Mouse (Mus musculus) left cerebral cortex, postnatal 25 days (tissue): ENCODE data around the gene Abca1. TPM values are rescaled to one million over a fixed set of nuclear protein-coding genes. Genes with fewer than 3 reads are reported as not detected.
A peak's percentile ranks its signal among the peaks of the same experiment; 100 is the strongest.

Experiments
- DNase-seq, 2 experiments: peaks; one replicate each; pipeline ENCODE4 v3.0.0; 2022; ENCODE audit warnings: low spot score in 2 of 2, mixed read lengths in 1 of 2
- intact Hi-C: fragments of 180-260 bp; cut with DNase I; formaldehyde crosslinking; loops from one replicate; pipeline ENCODE4 v1.15.1; 2025
- total RNA-seq, 2 experiments: library from RNA; stranded (reverse); gene quantifications; 2 replicates each; pipeline ENCODE4 v1.2.3; 2021

Gene Abca1
- total RNA-seq, 2 experiments from 2014 or later: 15.2 to 17.4 TPM

DNA sequence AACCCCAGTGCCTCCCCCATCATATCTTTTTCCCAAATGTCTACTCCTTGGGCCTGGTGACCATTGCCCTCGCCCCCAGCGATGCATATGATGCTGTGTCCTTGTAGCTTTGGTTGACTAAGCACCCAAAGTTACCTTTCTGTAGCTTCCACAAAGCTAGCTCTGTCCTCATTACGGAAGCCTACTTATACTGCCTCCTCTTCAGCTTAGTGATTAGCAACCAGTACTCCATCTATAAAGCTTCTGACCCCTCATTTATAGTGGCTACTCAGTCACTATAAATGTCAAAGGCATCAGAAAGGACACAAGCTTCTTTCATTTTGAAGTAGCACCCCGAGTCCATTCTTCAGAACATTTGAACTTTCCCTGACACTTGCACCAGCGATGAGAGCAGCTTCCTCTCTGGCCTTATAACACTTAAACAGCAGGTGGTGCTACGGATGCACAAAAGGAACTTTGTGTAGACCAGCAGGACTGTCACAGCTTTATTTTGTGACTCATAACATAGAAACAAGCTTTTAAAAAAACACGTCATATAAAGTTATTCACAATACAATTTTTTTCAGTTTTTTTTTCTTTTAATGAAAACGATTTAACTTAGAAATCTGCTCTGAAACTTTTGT, 129.3 kb downstream of the Abca1 start:
- intact Hi-C loops: loop anchor here (5.0 kb wide), 1 partner anchor 327 kb away; no protein-coding TSS in a partner anchor
- peak in 1 of 2 experiments; percentile 44 for DNase-seq

DNA sequence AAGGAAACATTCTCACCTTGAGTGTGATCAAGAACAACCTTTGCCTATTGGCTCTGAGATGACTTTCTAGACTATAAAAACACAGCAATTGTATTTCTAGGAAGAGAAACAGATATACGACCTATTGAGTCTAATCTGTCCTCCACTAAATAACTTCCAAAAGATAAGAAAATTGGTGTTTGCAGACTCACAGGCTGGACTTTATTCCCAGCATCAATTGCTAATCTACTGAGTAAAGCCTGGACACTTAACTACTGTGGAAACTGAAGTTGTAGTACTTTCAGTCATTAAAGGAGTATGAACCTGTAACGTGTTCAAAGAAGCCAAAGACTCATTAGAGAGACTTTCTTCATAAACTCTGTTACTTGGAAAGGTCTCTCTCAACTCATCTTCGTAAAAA, 131.9 kb downstream of the Abca1 start:
- intact Hi-C loops: loop anchor here (10.0 kb wide), 1 partner anchor 567 kb away; no protein-coding TSS in a partner anchor
- no peak for DNase-seq

DNA sequence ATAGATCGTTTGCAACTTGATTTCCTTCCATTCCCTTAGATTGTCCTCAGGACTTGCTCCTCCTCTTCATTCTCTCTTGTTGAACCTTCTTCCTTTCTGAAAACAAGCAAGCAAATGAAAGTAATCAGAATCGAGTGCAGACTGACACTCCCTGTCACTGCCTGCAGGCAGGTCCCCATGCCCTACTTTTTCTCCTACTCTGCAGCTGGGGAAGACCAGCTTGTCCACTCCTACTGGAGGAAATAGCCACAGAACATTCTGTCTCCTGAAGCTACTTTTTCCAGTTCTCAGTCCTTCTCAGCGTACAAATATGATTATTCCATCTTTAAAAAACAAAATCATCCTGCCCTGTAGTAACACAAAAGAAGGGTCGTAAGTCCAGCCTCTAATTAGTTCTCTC, 135.3 kb downstream of the Abca1 start:
- DNase-seq: peak in 1 of 2 experiments; percentile 28
- intact Hi-C loops: loop anchor here (10.0 kb wide), 1 partner anchor 570 kb away; no protein-coding TSS in a partner anchor

- intact Hi-C loops: loop anchor here (10.0 kb wide), 1 partner anchor 571 kb away; no protein-coding TSS in a partner anchor
- no peak for DNase-seq
Observed at GRCm38 (mm10) chr4:53023189-53023925, 136.3 kb downstream of the Abca1 start.

- no peak for DNase-seq
- intact Hi-C loops: no loop called here
Observed at GRCm38 (mm10) chr4:53018392-53018791, 141.3 kb downstream of the Abca1 start.

DNA sequence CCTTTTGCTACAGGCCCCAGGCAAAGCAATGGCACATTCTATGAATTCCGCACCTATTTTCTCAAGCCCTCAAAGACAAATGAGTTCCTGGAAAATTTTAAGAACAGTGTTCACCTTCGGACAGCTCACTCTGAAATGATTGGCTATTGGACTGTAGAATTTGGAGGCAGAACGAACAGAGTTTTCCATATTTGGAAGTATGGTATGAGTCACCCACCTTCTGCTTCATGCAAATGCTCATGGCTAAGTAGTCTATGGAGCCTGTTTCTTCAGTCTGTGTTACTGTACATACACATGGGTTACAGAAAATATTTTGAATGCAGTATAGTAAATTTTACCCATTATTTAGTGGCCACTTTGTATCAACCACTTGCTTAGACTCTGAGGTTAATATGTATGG, 144.7 kb downstream of the Abca1 start:
- intact Hi-C loops: no loop called here
- DNase-seq: peak in 1 of 2 experiments; percentile 37

GRCm38 (mm10) chr4:53014421-53014820, 145.3 kb downstream of the Abca1 start:
- intact Hi-C loops: no loop called here
- no peak for DNase-seq

DNA sequence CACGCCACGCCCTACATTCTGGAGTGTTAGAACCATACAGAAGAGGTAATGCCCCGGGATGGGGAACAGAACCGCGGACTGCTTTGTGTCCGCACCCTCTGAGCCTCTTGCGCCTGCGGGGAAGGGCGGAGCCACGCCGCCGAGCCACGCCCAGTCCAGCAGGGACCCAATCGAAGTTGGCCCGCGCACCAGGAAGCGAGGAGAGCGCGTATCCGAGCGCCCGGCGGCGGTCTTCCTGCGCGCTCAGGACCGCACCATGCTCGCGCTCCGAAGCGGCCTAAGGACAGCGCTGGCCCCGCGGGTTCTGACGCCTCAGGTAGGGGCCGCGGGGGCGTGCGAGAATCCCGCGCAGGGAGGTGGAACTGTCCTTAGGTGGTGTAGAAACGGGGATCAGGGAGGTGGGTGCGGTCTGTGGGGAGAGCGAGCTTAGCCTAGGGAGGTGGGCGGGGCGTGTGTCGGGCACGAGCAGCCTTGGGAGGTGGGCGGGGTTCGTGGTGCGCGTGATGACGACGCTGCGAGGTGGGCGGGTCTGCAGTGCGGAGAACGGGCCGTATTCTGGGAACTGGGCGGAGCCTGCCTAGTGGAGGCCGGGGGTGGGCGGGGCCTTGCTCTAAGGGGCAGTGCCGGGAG, 147.8 kb downstream of the Abca1 start, which contains the start of gene Nipsnap3b:
Nipsnap3b (plus strand) TSS at position 149 of the 630 bp plus-strand sequence.
- intact Hi-C loops: no loop called here
- DNase-seq: peak; percentile 96 to 97

- intact Hi-C loops: no loop called here
- DNase-seq: no peak
Observed at GRCm38 (mm10) chr4:53009871-53010270, 149.8 kb downstream of the Abca1 start.

DNA sequence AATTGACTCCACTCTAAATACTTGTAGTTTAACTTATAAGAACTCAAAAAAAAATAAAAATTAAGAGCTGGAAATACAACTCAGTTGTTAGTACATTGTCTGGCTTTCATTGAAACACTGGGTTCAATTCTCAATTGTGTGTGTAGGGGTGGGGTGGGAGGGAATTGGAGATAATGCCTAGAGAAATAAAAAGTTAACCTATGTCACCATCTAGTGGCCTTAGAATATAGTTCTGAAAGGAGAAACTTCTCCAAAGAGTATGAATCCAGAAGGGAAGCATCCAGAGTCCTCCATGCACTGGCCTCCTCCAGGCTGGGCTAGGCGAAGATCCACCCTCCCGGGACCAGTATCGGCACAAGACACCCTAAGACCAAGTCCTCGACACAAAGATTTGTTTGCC, 150.5 kb downstream of the Abca1 start:
- DNase-seq: no peak
- intact Hi-C loops: no loop called here

- intact Hi-C loops: no loop called here
- peak in 1 of 2 experiments; percentile 6 for DNase-seq
Observed at GRCm38 (mm10) chr4:53000154-53000553, 159.5 kb downstream of the Abca1 start.

DNA sequence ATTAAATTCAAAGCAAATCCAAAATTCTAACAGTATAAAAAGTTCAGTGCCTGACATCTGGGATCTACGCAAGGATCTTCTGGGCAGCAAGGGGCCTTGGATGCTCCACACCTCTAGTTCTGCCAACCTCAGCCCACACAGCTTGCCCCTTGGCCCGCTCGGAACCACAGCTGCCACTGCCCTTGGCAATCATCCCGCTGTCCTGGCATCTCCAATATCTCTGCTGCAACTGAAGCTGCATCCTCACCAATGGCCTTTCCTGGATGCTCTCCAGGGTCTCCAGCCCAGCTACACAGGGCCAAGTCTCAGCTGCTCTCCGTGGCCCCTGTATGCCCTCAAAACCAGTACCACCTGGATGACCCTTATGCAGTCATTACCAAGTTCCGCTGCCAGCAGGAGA, 160.2 kb downstream of the Abca1 start:
- DNase-seq: no peak
- intact Hi-C loops: no loop called here

GRCm38 (mm10) chr4:52989248-52989647, 170.4 kb downstream of the Abca1 start, which contains the start of gene Nipsnap3a:
Gene Nipsnap3a (plus strand): TSS chr4:52989272.
- no peak for DNase-seq
- intact Hi-C loops: no loop called here

- no peak for DNase-seq
- intact Hi-C loops: no loop called here
Observed at GRCm38 (mm10) chr4:52986266-52986665, 173.4 kb downstream of the Abca1 start.

DNA sequence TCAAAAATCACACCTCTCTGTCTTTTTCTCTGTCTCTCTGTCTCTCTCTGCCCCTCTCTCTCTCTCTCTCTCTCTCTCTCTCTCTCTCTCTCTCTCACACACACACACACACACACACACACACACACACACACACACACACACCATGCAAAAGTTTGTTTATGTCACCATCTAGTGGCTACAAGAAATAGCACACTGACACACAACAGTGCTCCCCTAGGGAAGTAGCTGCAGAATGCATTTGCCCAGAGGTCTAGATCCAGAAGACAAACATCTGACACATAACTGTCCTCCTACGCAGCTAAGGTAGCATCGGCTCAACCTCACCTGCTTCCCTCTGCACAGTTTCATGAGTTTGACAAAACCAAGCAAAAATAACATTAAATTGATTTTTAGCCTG, 174.5 kb downstream of the Abca1 start:
- intact Hi-C loops: no loop called here
- peak; percentile 18 to 45 for DNase-seq

Other genes starting within 250 kb of the Abca1 start
- not detected for gene Olfr272, start 240.7 kb downstream of the Abca1 start, total RNA-seq
- not detected for gene Olfr270, start 195.3 kb downstream of the Abca1 start, total RNA-seq
- not detected for gene Nipsnap3a, start 170.6 kb downstream of the Abca1 start, total RNA-seq
- 10 to 100 TPM; 12.1 to 12.6 TPM for gene Nipsnap3b, start 148.0 kb downstream of the Abca1 start, total RNA-seq